Mouse (Mus musculus) intestine, embryonic 15.5 days (tissue): Measurements from ENCODE around the gene Dusp27. TPM values are rescaled to one million over a fixed set of nuclear protein-coding genes. Genes with fewer than 3 reads are reported as not detected.

ENCODE experiments used
- ATAC-seq: fragments of 200-750 bp; cut with Nextera tagmentation; 2 replicates; pipeline ENCODE4 v1.8.0; 2017; ENCODE audit warnings: moderate TSS enrichment, moderate library complexity
- H3K27ac ChIP-seq: fragments of 300-500 bp; sonication (generic); 2 replicates; pipeline ENCODE4 v1.5.1; 2015; ENCODE audit warnings: mild to moderate bottlenecking, inconsistent platforms
- H3K27me3 ChIP-seq: fragments of 300-500 bp; sonication (generic); replicated peaks from 2 replicates; pipeline ENCODE4 v1.6.1; 2015; ENCODE audit warnings: inconsistent platforms
- H3K36me3 ChIP-seq: fragments of 300-500 bp; sonication (generic); 2 replicates; pipeline ENCODE4 v1.6.1; 2015; ENCODE audit warnings: inconsistent platforms
- H3K4me1 ChIP-seq: fragments of 300-500 bp; sonication (generic); replicated peaks from 2 replicates; pipeline ENCODE4 v1.6.1; 2015; ENCODE audit warnings: inconsistent platforms
- H3K4me2 ChIP-seq: fragments of 300-500 bp; sonication (generic); replicated peaks from 2 replicates; pipeline ENCODE4 v1.6.1; 2015; ENCODE audit warnings: mild to moderate bottlenecking, inconsistent platforms
- H3K4me3 ChIP-seq: fragments of 300-500 bp; sonication (generic); replicated peaks from 2 replicates; pipeline ENCODE4 v1.5.1; 2015; ENCODE audit warnings: inconsistent platforms
- H3K9ac ChIP-seq: fragments of 300-500 bp; sonication (generic); 2 replicates; pipeline ENCODE4 v1.6.1; 2015; ENCODE audit warnings: inconsistent platforms
- H3K9me3 ChIP-seq: fragments of 300-500 bp; sonication (generic); 2 replicates; pipeline ENCODE4 v1.6.1; 2016; ENCODE audit warnings: inconsistent platforms
- WGBS: fragments of 180-500 bp; shearing (Covaris S2); methylation state at CpG from one replicate; pipeline ENCODE4 v1.1.7; 2015; 5-methylcytosine and 5-hydroxymethylcytosine counted together
- polyA plus RNA-seq: library from polyadenylated mRNA; unstranded; fragments of >200 nt; fragmentation: Nextera tagmentation; extraction: Ambion mirVana; gene quantifications from 2 replicates; pipeline ENCODE4 v1.2.1, GENCODE M21; 2015

Dusp27 gene
- polyA plus RNA-seq, 1 experiment from 2014 or later: 1.8 TPM

DNA sequence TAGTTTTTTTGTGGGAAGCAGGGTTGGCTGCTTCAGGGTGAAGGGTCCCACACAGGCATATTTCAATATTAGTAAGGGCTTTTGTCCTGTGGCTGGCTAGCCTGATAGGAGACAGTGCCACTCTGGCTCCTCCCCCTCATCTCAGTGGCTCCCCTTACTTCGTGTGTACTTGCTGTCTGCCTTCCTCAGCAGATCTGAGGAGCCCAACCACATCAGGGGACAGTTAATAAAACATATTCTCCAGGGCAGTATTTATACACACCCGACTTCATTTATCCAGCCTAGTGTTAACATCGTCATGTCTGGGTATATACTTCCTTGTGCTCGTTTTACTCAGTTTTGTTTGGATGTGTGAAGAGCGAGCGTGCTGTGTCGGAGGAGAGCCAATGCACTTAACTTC, 5.6 kb downstream of the Dusp27 start:
- no peak for ATAC-seq
- H3K27me3 ChIP-seq: no peaks in the 10 kb centered on the region
- no peaks in the 10 kb centered on the region for H3K36me3 ChIP-seq
- H3K4me3 ChIP-seq: no peak overlapping the region
- no peak overlapping the region for H3K27ac ChIP-seq
- no peak overlapping the region for H3K9ac ChIP-seq
- no peak overlapping the region for H3K4me2 ChIP-seq
- WGBS: 48% methylated on average over 7 of the region's 7 CpGs
- H3K9me3 ChIP-seq: no peaks in the 10 kb centered on the region
- H3K4me1 ChIP-seq: peaks cover 5% of the 10 kb centered on the region; the same call in 1 of the 2 replicates

- Histone ChIP-seq H3K4me2 (no peak overlapping the region), H3K27me3 (no peaks in the 10 kb centered on the region), H3K4me1 (no peaks in the 10 kb centered on the region), H3K36me3 (no peaks in the 10 kb centered on the region), H3K9me3 (no peaks in the 10 kb centered on the region), H3K9ac (no peak overlapping the region), H3K27ac (no peak overlapping the region), H3K4me3 (no peak overlapping the region)
- WGBS: 56% methylated on average over 13 of the region's 13 CpGs
- 0 out of 2 replicates have a peak, but pooled peaks have one; percentile 34 for ATAC-seq
These were observed 9.7 kb downstream of the Dusp27 start for GRCm38 (mm10) chr1:166117866-166118639.

GRCm38 (mm10) chr1:166115719-166116118, 12.0 kb downstream of the Dusp27 start:
- H3K9ac ChIP-seq: no peak overlapping the region
- no peaks in the 10 kb centered on the region for H3K36me3 ChIP-seq
- H3K4me1 ChIP-seq: no peaks in the 10 kb centered on the region
- H3K27me3 ChIP-seq: no peaks in the 10 kb centered on the region
- H3K4me2 ChIP-seq: no peak overlapping the region
- ATAC-seq: no peak
- WGBS: 86% methylated on average over 4 of the region's 4 CpGs
- no peak overlapping the region for H3K27ac ChIP-seq
- no peaks in the 10 kb centered on the region for H3K9me3 ChIP-seq
- no peak overlapping the region for H3K4me3 ChIP-seq

DNA sequence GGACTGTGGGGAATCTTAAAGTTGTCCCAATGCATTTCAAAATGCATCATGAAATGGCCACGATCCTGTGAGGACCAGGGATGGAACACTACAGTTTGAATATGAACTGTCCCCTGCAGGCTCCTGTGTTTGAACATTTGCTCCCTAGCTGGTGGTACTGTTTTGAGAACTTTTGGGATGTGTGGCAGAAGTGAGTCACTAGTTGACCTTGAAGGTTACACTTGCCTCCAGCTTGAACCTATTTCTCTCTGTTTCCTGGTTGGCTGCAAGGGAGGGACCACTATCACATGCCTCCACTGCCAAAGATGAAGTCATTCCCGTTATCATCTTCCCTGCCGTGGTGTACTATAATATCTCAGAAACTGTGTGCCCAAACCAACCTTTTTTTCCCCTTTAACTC, 12.7 kb downstream of the Dusp27 start:
- H3K9me3 ChIP-seq: no peaks in the 10 kb centered on the region
- H3K4me3 ChIP-seq: no peak overlapping the region
- H3K4me2 ChIP-seq: no peak overlapping the region
- no peaks in the 10 kb centered on the region for H3K27me3 ChIP-seq
- H3K36me3 ChIP-seq: no peaks in the 10 kb centered on the region
- no peak overlapping the region for H3K9ac ChIP-seq
- no peaks in the 10 kb centered on the region for H3K4me1 ChIP-seq
- H3K27ac ChIP-seq: no peak overlapping the region
- ATAC-seq: no peak
- WGBS: 84% methylated on average over 3 of the region's 3 CpGs

DNA sequence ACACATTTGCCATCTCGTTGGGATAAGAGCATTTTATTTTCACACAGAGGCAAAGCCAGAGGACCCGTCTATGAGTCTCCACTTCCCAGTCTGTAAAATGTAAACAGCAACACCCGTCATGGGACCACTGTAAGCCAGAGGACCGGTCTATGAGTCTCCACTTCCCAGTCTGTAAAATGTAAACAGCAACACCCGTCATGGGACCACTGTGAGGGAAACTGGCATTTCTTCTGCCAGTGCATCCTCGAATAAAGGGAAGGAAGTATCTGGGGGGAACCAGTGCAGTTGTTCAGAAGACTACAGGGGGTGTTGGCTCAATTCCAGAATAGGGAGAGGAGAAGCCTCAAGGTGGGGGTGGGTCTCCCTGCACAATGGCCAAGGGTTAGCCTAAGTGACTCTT, 22.3 kb downstream of the Dusp27 start:
- Histone ChIP-seq H3K4me2 (no peak overlapping the region), H3K27ac (no peak overlapping the region), H3K9ac (no peak overlapping the region), H3K27me3 (no peaks in the 10 kb centered on the region), H3K4me1 (no peaks in the 10 kb centered on the region), H3K9me3 (no peaks in the 10 kb centered on the region), H3K36me3 (no peaks in the 10 kb centered on the region), H3K4me3 (no peak overlapping the region)
- ATAC-seq: no peak
- WGBS: 48% methylated on average over 6 of the region's 6 CpGs

- 85% methylated on average over 3 of the region's 3 CpGs for WGBS
These were observed 22.9 kb downstream of the Dusp27 start for GRCm38 (mm10) chr1:166104858-166105257.

DNA sequence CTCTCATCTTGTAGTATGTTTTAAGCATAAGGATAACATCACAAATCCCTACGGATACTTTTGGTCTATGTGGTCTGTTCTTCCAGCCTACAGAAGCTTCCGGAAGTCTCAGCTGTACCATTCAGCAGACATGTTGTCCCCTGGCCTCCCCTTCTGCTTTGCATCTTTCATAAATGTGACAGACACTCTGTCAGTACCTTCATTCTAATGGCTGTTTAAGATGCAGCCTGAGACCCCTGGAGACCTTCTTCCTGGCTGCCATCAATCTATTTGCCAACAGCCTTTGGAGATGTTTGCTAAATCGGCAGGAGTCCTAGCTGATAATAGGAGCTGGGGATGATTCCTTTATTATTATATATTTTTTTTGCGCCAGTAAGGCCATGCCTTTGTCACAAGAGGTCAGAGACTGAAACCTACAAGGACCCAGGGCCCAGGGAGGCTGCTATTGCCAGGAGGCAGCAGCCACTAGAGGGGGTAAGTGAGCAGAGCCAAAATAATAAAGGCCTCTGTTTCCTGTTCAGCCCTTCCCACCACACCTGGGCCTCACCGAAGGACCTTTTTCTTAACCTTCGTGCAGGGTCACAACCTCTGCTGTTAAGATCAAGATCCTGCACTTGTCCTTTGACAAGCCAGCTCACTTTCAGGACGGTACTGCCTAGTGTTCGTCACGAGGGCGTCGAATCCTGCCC, 24.7 kb downstream of the Dusp27 start:
- WGBS: 51% methylated on average over 11 of the region's 11 CpGs
- Histone ChIP-seq H3K9me3 (no peaks in the 10 kb centered on the region), H3K4me3 (no peak overlapping the region), H3K4me1 (no peaks in the 10 kb centered on the region), H3K4me2 (no peak overlapping the region), H3K9ac (no peak overlapping the region), H3K36me3 (no peaks in the 10 kb centered on the region), H3K27ac (no peak overlapping the region), H3K27me3 (no peaks in the 10 kb centered on the region)
- peak; percentile 75 for ATAC-seq

More at GRCm38 (mm10) chr1:166104858-166105257, 22.9 kb downstream of the Dusp27 start:
- Histone ChIP-seq H3K4me1 (no peaks in the 10 kb centered on the region), H3K36me3 (no peaks in the 10 kb centered on the region), H3K27ac (no peak overlapping the region), H3K9ac (no peak overlapping the region), H3K4me3 (no peak overlapping the region), H3K4me2 (no peak overlapping the region), H3K27me3 (no peaks in the 10 kb centered on the region), H3K9me3 (no peaks in the 10 kb centered on the region)
- ATAC-seq: no peak

DNA sequence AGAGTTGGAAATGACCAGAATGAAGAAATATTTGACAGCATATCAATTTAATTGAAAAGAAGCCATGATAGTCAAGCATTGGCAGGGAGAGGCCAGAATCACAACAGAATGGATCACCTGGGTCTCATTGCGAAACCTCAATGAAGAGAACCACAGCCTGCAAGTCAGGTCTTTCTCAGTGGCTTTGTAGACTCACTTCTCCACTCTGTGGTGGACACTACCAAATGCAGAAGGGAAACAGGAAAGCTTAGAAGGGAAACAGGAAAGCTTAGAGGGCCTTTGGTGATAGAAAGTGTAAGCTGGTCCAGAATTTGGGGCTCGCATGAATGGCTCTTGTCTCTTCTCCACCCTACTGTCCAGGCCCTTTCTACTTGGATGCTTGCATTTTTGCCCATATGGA, 29.6 kb downstream of the Dusp27 start:
- no peaks in the 10 kb centered on the region for H3K9me3 ChIP-seq
- no peak overlapping the region for H3K4me2 ChIP-seq
- no peaks in the 10 kb centered on the region for H3K36me3 ChIP-seq
- H3K27ac ChIP-seq: no peak overlapping the region
- H3K9ac ChIP-seq: no peak overlapping the region
- H3K4me1 ChIP-seq: no peaks in the 10 kb centered on the region
- H3K27me3 ChIP-seq: no peaks in the 10 kb centered on the region
- WGBS: 97% methylated on average over 2 of the region's 2 CpGs
- ATAC-seq: no peak
- no peak overlapping the region for H3K4me3 ChIP-seq

DNA sequence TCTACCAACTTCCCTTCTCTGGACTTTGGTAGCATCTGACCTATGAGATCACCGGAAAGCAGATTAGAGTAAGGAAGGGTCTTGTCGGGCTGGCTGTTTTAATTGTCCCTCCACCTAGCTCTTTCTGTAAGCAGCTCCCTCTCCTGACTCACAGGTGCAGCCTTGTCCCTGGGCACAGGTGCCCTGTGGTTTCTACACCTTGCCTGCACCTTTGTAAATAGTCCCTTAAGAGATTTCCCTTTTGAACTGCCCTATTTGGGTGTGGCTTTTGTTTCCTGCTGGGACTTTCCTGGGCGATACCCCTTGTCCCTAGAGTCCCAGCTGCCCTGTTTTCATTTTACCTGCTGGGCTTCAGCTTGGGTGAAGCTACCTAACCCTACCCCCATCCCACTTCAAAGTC, 33.3 kb downstream of the Dusp27 start:
- H3K9ac ChIP-seq: no peak overlapping the region
- H3K27me3 ChIP-seq: no peaks in the 10 kb centered on the region
- no peaks in the 10 kb centered on the region for H3K4me1 ChIP-seq
- no peak overlapping the region for H3K27ac ChIP-seq
- H3K4me2 ChIP-seq: no peak overlapping the region
- H3K36me3 ChIP-seq: no peaks in the 10 kb centered on the region
- H3K4me3 ChIP-seq: no peak overlapping the region
- no peaks in the 10 kb centered on the region for H3K9me3 ChIP-seq
- 0 out of 2 replicates have a peak, but pooled peaks have one; percentile 20 for ATAC-seq
- 83% methylated on average over 3 of the region's 3 CpGs for WGBS

DNA sequence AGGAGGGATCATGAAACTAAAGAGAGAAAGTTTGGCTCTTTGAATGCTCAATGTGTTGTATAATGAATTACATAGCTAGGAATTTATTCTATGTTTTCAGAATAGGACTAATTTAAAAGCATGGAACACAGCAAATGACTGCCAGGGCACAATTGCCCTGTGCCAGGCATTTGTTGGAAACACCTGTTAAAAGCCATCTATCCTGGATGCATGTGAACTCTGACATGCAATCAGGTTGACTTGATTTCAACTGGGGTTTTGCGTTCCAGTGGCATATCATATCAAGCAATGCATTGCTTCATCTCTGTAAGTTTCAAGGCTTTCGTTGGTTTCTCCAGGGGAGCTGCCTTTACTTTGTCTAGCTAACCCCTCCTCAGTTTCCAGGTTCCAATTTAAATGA, 37.4 kb downstream of the Dusp27 start:
- H3K36me3 ChIP-seq: no peaks in the 10 kb centered on the region
- H3K27ac ChIP-seq: no peak overlapping the region
- no peak for ATAC-seq
- 68% methylated on average over 2 of the region's 2 CpGs for WGBS
- no peak overlapping the region for H3K4me3 ChIP-seq
- no peaks in the 10 kb centered on the region for H3K4me1 ChIP-seq
- no peaks in the 10 kb centered on the region for H3K9me3 ChIP-seq
- H3K27me3 ChIP-seq: no peaks in the 10 kb centered on the region
- no peak overlapping the region for H3K4me2 ChIP-seq
- H3K9ac ChIP-seq: no peak overlapping the region

- H3K9ac ChIP-seq: no peak overlapping the region
- peak; percentile 66; the same call in 1 of the 2 replicates for ATAC-seq
- 33% methylated on average over 4 of the region's 4 CpGs for WGBS
These were observed 38.0 kb downstream of the Dusp27 start for GRCm38 (mm10) chr1:166089739-166090138.

DNA sequence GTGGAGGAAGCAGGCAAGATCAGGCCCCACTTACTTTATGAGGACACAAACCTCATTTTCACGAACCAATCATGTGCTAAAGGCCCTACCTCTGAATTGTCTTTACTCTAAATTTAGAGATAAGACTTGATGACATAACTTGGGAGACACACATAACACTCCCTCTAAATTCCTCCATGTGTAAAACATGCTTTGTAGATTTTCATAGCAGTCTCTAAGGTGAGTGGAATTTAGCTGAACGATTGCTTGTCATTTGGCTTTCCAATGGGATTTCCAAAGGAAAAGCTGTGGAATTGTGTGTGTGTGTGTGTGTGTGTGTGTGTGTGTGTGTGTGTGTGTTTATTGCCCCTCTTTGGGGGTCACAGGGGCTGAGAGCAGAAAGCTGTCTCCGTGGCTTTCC, 38.4 kb downstream of the Dusp27 start:
- Histone ChIP-seq H3K9ac (no peak overlapping the region), H3K27me3 (no peaks in the 10 kb centered on the region), H3K36me3 (no peaks in the 10 kb centered on the region), H3K4me1 (no peaks in the 10 kb centered on the region), H3K4me3 (no peak overlapping the region), H3K27ac (no peak overlapping the region), H3K4me2 (no peak overlapping the region), H3K9me3 (no peaks in the 10 kb centered on the region)
- no peak for ATAC-seq
- 53% methylated on average over 3 of the region's 3 CpGs for WGBS

More at GRCm38 (mm10) chr1:166089739-166090138, 38.0 kb downstream of the Dusp27 start:
- H3K4me1 ChIP-seq: no peaks in the 10 kb centered on the region
- H3K27ac ChIP-seq: no peak overlapping the region
- no peaks in the 10 kb centered on the region for H3K9me3 ChIP-seq
- H3K27me3 ChIP-seq: no peaks in the 10 kb centered on the region
- no peak overlapping the region for H3K4me2 ChIP-seq
- no peak overlapping the region for H3K4me3 ChIP-seq
- no peaks in the 10 kb centered on the region for H3K36me3 ChIP-seq
